Mouse (Mus musculus) fat pad, adult 2 months (tissue): ENCODE measurements around the gene Sez6l.

Experiments used
- DNase-seq: peaks from one replicate; pipeline ENCODE4 v3.0.0-alpha.2; 2011; ENCODE audit warnings: low read depth, low spot score; ENCODE audit errors: extremely low read depth

Gene Sez6l

DNA sequence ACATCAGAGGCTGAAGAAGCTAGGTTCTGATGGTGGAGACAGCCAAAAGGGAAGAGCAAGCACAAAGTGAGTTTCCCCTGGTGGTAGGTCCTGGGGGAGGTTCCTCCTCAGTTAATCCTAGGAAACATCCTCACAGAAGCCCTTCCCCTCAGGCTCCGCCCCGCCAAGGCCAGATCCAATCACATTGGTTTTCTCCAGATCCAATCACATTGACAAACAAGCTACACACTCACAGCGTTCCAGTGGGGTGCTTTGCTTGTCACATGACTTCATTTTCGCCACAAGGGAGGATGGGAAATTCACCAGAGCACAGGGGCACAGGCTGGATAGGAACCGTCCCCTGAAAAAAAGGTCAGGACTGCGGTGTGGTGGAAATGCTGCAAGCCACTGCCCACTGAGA, 9.1 kb upstream of the Sez6l start:
- DNase-seq, result no peak

- DNase-seq, result no peak
Measured at GRCm38 (mm10) chr5:112584155-112584769, 7.3 kb upstream of the Sez6l start.

DNA sequence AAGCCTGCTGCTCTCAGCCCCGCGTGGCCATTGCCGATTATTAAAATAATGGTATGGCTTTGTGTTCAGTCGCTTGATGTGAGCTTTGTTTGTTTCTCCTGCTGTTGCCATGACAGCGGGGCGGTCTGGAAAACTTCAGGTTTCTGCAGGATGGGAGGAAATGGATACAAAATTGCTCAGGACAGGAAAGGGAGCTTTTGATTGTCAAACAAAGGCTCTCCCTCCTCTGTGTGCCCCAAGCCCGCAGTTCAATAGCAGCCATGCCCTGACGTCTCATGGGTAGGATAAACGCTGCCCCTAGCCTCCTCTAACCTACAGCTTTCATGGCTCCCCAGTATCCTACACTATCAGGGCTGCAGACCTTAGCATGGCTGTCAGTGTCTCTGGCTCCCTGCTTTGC, 6.3 kb upstream of the Sez6l start:
- no peak for DNase-seq

- no peak for DNase-seq
Measured at GRCm38 (mm10) chr5:112577750-112578149, 765 bp upstream of the Sez6l start.

DNA sequence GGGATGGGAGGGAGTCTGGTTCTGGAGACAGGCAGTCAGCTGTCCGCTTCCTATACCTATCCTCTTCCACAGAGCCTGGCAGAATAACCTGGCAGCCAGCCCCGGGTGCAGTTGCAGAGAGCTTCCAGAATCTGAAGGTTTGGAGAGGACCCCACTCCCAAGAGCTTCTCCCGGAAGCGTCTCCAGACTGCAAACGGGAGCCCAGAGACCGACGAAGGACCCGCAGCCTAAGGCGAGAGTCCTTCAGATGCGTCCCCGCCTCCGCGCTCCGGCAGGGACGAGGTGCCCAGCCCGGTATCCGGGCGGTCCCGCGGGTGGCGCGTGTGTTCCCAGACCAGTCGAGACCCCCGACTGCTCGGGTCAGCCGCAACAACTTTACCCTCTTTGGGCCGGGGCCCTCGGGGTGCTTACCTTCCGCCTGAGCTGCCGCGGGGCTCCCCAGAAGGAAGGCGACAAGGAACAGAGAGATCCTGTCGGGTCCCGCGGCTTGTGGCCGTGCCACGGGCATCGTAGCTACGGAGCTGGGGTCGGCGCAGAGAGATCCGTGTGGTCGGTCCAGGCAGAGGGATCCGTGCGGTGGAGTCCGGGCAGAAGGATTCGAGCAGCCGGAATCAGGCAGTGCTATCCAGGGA, 508 bp downstream of the Sez6l start:
- no peak for DNase-seq

DNA sequence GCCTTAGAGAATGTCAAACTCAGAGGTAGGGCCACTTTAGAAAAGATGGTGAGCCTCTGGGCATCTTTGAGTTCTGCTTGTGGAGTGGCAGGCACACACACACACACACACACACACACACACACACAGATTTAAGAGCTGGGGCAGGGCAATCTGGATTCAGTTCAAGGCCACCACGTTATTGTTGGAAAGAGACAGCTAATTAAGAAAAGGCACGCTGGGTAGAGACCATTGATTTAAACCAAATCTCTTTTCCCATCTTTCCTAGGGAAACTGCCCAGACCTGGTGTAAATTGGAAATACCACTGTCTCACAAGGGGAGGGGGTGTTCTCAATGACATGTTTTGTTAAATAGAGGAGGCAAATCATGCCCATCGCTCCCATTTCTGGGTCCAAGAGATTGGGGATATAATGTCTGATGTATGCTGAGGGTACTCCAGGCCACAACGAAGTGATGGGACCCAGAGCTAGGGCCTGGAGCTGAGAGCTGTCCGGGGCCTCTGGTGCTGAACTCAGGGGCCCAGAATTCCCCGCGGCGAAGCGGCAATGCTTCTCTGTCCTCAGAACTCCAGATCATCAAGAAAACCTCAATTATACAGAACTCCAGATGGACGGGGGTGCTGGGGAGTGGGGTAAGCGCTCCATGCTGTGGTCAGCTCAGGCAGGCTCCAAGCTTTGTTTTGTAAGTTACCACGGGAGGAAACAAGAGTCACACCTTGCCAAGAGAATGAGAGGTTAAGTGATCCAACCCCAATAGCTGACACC, 1.7 kb downstream of the Sez6l start:
- DNase-seq, result no peak

GRCm38 (mm10) chr5:112573916-112574315, 3.1 kb downstream of the Sez6l start:
- no peak for DNase-seq

GRCm38 (mm10) chr5:112572217-112572616, 4.8 kb downstream of the Sez6l start:
- no peak for DNase-seq

GRCm38 (mm10) chr5:112565489-112565888, 11.5 kb downstream of the Sez6l start:
- no peak for DNase-seq

DNA sequence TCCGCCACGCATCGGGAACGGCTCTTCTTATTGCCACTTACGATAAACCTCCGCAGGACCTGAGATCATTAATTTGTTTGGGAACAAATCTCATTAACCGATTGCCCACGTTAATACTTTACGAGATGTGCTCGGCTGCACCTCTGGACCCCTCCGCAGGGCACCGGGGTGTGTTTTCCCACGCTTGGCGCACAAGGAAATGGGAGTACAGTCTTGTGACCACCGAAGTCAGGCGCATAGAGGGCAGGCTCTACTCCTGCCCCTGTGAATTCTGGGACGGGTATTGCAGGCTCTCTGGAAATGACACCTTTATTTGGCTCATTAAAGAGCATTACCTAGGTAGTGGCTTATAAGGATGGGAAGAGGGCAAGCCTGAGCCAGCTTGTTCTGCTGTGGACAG, 11.9 kb downstream of the Sez6l start:
- DNase-seq, result no peak

DNA sequence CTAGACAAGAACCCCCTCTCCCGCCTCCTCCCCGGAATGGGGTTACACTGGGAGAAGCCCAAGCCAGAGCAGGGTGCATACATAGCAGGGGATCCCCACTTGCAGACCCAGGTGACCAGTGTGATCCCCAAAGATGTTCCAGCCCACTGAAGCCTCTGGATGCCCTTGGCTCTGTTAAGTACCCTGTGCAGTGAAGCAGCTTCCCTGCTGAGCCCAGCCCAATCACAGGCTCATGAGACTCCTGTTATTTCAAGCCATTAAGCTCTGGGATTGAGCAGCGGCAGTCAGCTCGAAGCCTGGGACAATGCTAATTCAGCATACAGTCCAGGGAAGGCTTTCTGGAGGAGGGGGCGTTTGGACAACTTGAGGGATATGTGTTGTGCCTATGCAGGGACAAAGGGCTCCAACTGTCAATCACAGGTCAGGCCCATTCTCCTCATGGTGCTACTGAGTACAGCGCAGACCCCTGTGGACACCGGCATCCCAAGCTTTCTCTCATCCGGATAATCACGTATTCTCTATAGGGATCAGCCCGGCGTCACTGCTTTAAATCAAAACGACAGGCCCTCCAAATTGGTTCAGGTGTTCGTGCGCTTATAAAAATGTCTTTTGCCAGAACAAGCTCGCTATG, 16.0 kb downstream of the Sez6l start:
- no peak for DNase-seq

GRCm38 (mm10) chr5:112560139-112560538, 16.8 kb downstream of the Sez6l start:
- DNase-seq, result no peak

DNA sequence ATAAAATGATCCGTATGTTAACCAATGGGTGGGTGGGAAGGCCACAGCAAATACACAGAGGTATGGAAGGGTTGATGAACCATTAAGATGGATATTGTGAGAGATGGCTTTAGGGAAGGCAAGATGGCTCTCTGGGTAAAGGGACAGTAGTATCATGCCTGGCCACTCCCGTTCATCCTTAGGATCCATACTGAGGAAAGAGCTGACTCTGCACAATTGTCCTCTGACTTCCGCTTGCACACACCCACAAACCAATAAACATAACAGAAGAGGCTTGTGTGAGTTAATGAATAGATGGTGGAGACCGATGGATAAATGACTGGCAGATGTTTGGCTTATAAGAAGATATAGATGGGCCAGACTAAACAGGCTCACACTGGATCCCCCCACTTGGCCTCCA, 19.6 kb downstream of the Sez6l start:
- no peak for DNase-seq

DNA sequence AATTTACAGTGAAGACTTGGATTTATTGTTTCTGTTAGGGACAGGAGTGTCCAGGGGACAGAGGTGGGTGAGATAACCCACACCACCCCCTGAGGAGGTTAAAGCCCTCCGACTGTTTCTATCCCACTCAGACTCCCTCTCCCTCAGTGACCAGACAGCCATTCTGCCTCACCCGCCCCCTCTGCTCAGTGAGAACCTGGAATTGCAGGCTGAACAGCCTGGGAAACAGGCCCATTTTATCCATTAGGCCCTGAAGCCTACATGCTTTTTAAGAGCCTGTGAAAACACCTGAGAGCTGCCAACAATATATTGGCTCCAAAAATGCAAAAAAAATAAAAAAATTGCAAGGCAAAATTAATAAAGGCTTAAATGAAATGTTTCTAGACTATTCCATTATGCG, 20.3 kb downstream of the Sez6l start:
- no peak for DNase-seq

GRCm38 (mm10) chr5:112554508-112554907, 22.5 kb downstream of the Sez6l start:
- DNase-seq, result no peak

DNA sequence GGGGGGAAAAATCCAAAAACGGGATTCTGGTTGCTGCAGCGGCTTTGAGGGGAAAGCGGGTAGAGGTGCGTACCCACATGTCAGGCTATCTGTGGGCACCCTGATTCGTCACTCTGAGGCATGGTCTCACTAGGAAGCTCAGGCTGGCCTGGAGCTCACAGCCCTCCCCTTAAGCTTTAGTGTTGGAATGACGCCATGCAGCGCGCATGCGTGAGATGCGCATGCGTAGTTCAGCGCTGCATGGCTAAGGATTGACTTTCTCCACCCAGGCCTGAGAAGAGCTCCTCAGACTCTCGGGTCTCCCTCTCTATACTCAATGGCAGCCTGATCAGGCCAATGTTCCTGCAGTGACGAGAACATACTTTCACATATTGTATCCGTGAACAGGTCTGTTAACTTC, 24.2 kb downstream of the Sez6l start:
- no peak for DNase-seq

DNA sequence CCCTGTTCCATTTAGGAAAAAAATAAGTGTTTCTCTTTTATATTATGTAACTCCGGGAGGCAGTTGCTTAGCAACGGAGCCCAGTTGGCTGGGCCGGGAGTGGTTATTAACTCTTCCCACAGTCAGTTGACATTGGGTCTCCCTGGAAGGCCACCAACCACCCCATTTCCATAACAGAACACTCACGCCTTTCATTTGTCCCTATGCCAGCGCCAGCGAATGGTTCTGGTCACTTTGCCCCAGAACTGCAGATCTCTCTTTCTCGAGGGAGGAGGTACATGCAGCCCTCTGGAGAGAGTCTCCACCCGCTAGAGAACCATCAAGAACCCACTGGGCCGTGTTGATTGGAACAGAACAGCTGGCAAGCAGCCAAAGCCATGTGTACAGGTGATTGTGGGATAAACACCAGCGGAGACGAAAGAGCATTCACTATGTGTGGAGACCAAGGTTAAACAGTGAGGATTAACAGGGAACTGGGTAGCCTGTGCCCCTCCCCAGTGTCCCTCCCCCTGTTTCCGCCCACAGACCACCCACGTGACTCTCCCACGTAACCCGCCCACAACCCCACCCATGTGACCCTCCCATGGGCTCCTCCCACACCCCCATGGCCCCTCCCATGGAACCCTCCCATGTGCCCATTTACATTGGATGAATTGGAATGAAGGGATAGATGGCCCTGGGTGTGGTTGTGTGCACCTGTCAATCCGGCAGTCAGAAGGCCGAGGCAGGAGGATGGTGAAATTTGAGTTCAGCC, 24.8 kb downstream of the Sez6l start:
- no peak for DNase-seq

- DNase-seq, result no peak
Measured at GRCm38 (mm10) chr5:112548846-112549620, 28.0 kb downstream of the Sez6l start.

DNA sequence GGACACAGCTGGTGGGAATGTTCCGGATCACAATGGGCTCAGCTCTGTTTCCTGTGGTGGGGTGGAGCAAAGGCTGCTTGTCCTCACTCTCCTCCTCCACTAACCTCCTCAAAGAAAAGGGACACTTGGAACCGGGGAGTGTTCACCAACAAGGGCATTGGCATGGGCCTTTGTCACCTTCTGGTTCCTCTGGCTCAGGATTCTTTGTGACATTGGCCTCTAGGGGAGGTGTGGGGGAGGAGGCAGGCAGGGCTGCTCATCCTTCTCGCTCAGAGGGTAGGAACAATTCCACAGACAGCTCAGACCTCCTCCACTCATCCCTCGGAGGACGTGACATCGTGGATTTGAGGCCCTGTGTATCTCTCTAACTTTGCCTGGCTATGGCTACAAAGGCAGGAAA, 30.2 kb downstream of the Sez6l start:
- no peak for DNase-seq

DNA sequence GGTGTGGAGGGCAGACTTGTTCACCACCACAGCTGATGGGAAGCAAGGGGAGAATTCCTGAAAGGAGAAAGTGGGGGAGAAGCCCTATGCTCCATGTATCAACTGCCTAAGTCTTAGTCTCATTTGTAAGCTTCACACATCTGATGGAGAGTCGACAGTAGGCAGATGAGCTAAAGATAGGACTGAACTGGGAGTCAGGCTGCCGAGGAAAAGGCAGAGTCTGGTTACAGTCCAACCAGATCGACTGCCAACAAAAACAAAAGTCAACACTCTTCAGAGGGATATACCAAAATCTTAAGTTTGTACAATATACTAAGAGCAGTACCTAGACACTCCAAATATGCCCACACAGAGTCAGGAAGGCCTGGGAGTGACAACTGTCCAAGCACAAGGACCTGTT, 38.7 kb downstream of the Sez6l start:
- DNase-seq, result no peak
